Comparison of ENCODE assay signal across 9 mouse cellular contexts in the genomic region with DNA sequence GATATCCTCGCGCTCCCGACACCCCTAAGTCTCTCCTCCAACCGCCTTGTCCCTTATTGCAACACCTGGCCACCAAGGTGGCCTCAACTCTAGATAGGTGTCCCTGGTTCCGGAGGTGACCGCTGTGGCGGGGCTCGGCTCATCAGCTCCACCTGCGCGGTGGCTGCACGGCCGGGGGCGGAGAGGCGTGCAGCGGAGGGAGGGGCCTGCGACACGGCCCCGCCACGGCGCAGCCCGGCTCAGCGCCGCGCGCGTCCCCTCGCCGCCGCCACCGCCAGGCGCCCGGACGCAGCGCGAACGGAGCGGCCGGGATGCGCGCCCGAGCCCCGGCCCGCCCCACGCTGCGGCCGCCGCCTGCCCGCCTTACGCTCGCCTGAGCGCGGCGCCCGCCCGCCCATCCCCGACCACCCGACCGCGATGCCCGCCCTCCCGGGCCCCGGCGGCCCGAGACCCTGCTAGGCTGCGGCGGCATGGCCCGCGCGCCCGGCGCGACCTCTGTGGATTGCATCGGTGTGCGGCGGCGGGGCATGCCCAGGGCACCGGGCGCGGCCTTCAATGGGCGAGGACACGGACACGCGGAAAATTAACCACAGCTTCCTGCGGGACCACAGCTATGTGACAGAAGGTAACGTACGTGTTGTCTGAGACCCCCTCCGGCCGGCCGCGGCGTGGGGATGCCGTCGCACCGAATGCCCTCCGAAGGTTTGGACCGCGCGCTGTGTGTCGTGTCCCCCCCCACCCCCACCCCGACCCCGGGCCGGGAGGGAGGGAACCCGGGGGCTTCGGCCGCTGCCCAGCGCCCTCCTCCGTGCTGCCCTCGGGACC. TPM values are rescaled to one million over a fixed set of nuclear protein-coding genes. Genes with fewer than 3 reads are reported as not detected.
DNase-seq lines count a peak whose midpoint lies in the region; ATAC-seq and TF ChIP-seq lines count a peak whose summit lies in the region.
"Had no signal": no experiment of that assay in that cellular context is flagged by ENCODE, and none has a peak within 500 bp of the region (broad histone marks: within the 10 kb centered on the region; RNA-seq: fewer than 3 reads in every experiment).

Gene Ppp2r2c (plus strand): TSS at position 248 of the 825 bp plus-strand sequence.

- ATAC-seq in hindbrain, postnatal 0 days: peak; percentile 64

- TF ChIP-seq CTCF in hindbrain, postnatal 0 days (IDR thresholded peaks at IDR 0.05; ENCODE audit: low read depth): no peak

- H3K4me3 ChIP-seq in hindbrain, postnatal 0 days (ENCODE audit: low read length): peak within 1 kb of the TSS; percentile 71
- peak within 1 kb of the TSS; percentile 59 for H3K4me3 ChIP-seq in midbrain, embryonic 10.5 days

- no peaks in the 10 kb centered on the region for H3K9me3 ChIP-seq in hindbrain, postnatal 0 days (ENCODE audit: low read length)
- H3K9me3 ChIP-seq in midbrain, embryonic 10.5 days (replicated peaks): no peaks in the 10 kb centered on the region

- WGBS in hindbrain, postnatal 0 days: 2% methylated on average over 68 of the region's 108 CpGs
- 1% methylated on average over 86 of the region's 108 CpGs for WGBS in midbrain, embryonic 10.5 days

- H3K27ac ChIP-seq in hindbrain, postnatal 0 days: peak within 1 kb of the TSS; percentile 93
- 0 out of 2 replicates have a peak within 1 kb of the TSS, but pooled peaks have one; percentile 1 for H3K27ac ChIP-seq in midbrain, embryonic 10.5 days (replicated peaks)
- H3K27ac ChIP-seq: liver, embryonic 14.5 days had no signal

- peaks cover 7% of the 10 kb centered on the region; the same call in 1 of the 2 replicates for H3K27me3 ChIP-seq in hindbrain, postnatal 0 days (ENCODE audit: insufficient read depth, low read length)
- peaks cover 100% of the 10 kb centered on the region for H3K27me3 ChIP-seq in midbrain, embryonic 10.5 days (ENCODE audit: low read depth, poor library complexity, severe bottlenecking)

- H3K36me3 ChIP-seq in hindbrain, postnatal 0 days (ENCODE audit: insufficient read depth, low read length): no peaks in the 10 kb centered on the region
- no peaks in the 10 kb centered on the region for H3K36me3 ChIP-seq in midbrain, embryonic 10.5 days

- no peaks in the 10 kb centered on the region for H3K4me1 ChIP-seq in hindbrain, postnatal 0 days (ENCODE audit: insufficient read depth, low read length)
- H3K4me1 ChIP-seq in midbrain, embryonic 10.5 days: peaks cover 25% of the 10 kb centered on the region

- peak within 1 kb of the TSS; percentile 89 for H3K9ac ChIP-seq in hindbrain, postnatal 0 days (replicated peaks; ENCODE audit: low read length)
- H3K9ac ChIP-seq: liver, embryonic 14.5 days had no signal

- H3K4me2 ChIP-seq in hindbrain, postnatal 0 days (ENCODE audit: low read depth, low read length): peak within 1 kb of the TSS; percentile 64

- peak; percentile 57 for DNase-seq in layer of hippocampus, adult 11-12 months (ENCODE audit: low spot score)
- DNase-seq in layer of hippocampus, adult 9-11 months: no peak
- peak; percentile 76 to 85 for DNase-seq in cerebellum, postnatal 14 days
- DNase-seq in hindbrain, postnatal 0 days (ENCODE audit: low spot score): peak; percentile 77
- DNase-seq in midbrain, embryonic 10.5 days (ENCODE audit: low spot score): peak; percentile 31
- no peak for DNase-seq in adipocyte (ENCODE audit: low spot score)
- no peak for DNase-seq in kidney, postnatal 14 days
- DNase-seq in kidney, adult 18-20 months: no peak

RNA-seq across cellular contexts. Expression of gene Ppp2r2c, which starts in this region (rescaled TPM):
- 255 and 263 TPM in 2 replicates for total RNA-seq in hindbrain, postnatal 0 days (2014; rRNA removed)
- polyA plus RNA-seq in hindbrain, postnatal 0 days (2015; fragmentation: Nextera tagmentation; extraction: Ambion mirVana): 103 and 105 TPM in 2 replicates
- 0.48 and 0.83 TPM in 2 replicates for polyA plus RNA-seq in midbrain, embryonic 10.5 days (2016; fragmentation: Nextera tagmentation; extraction: Ambion mirVana)
- polyA plus RNA-seq: liver, embryonic 14.5 days had no signal

Comparison
In these comparisons a context has a peak if more than half of its experiments do, and no peak if none do; other contexts are left out.
1. RNA of gene Ppp2r2c (polyA plus RNA-seq): 103 to 105 TPM in hindbrain, postnatal 0 days; 0.48 to 0.83 TPM in midbrain, embryonic 10.5 days; every median in the first group is over 10 times any median in the second.
2. DNase-seq: peak in layer of hippocampus, adult 11-12 months (single experiment), cerebellum, postnatal 14 days (2 of 2) and hindbrain, postnatal 0 days (single experiment); none in layer of hippocampus, adult 9-11 months (single experiment), adipocyte (single experiment), kidney, postnatal 14 days (single experiment) and kidney, adult 18-20 months (single experiment).
3. Peak in DNase-seq, H3K4me3 ChIP-seq and H3K27ac ChIP-seq in midbrain, embryonic 10.5 days; RNA of the gene not detected or under 1 TPM.